Mouse (Mus musculus) right cerebral cortex, adult 18-20 months (tissue): ENCODE data around the gene Tars.
A peak's percentile ranks its signal among the peaks of the same experiment; 100 is the strongest.

Source experiments
- DNase-seq: peaks from one replicate; pipeline ENCODE4 v3.0.0; 2022; ENCODE audit warnings: mixed read lengths

Gene Tars

GRCm38 (mm10) chr15:11399356-11400067 is at the start of gene Tars:
Tars (minus strand) TSS chr15:11399665.
- DNase-seq, result peak; percentile 98

DNA sequence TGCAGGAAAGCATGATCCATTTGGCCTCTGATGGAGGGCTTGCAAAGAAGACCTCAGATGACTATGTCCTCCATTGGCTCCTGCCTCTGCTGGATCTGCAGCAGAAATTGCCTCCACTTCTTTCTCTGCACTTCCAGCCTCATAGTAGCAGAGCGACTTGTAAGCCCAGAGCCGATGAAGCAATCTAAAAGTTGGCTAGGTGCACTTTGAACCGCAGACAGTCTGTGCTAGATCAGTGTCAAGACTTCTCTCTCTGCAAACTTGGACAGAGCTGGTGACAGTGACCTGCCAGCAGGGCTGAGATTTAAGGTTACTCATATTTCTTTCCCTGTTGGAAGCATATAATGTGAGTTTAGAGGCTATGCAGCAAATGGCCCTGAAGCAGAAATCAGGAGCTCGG is 37.9 kb upstream of the Tars start:
- DNase-seq, result no peak

- DNase-seq, result no peak
Measured at GRCm38 (mm10) chr15:11436709-11437280, 37.3 kb upstream of the Tars start.

DNA sequence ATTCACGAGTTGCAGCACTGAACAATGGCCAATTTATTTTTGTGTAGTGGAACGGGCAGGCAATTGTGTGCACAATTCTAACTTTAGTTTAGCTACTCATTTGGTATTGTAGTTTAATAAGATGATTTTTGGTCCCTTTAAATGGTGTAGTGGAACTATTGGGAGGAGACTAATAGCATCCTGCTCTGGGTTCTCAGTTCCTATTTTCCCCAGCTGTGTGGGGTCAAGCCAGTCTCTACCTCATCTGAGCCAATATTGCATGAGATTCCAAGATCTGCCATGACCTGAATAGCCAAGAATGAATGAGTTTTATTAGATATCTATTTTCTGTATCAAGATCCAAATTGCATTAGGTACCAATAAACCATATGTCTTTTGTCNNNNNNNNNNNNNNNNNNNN is 27.4 kb upstream of the Tars start:
- DNase-seq, result no peak

DNA sequence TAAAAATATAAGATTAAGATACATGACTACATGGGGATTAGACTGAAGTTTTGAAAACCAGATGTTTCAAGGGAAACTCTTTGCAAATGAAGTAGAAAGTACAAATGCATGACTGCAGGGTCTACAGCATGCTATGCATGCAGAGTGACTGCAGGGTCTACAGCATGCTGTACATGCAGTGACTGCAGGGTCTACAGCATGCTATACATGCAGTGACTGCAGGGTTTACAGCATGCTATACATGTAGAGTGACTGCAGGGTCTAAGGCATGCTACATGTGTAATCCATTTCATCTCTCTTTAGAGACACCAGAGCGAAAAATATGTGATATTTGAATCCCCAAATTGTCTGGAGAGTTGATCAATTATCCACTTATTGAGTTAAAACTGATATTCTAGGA is 14.0 kb upstream of the Tars start:
- DNase-seq, result no peak

DNA sequence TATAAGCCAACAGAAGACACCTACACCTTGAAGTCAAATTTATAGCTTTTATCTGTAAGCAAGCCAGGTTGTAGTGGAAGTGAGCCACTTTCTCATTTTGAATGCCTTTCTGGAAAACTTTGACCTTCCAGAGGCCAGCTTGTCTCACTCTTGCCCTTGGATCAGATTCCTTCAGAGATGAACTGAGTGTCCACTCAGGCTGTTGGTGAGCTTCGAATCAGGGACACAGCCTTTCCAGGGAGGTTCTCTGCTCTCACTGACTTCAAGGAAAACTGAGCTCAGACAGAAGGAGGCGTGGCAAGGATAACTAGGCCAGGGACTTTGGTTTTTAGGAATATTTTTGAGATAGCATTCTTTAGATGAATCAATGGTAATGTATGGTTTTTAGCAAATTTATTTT is 13.1 kb upstream of the Tars start:
- DNase-seq, result no peak

- DNase-seq, result no peak
Measured at GRCm38 (mm10) chr15:11411846-11412245, 12.4 kb upstream of the Tars start.

DNA sequence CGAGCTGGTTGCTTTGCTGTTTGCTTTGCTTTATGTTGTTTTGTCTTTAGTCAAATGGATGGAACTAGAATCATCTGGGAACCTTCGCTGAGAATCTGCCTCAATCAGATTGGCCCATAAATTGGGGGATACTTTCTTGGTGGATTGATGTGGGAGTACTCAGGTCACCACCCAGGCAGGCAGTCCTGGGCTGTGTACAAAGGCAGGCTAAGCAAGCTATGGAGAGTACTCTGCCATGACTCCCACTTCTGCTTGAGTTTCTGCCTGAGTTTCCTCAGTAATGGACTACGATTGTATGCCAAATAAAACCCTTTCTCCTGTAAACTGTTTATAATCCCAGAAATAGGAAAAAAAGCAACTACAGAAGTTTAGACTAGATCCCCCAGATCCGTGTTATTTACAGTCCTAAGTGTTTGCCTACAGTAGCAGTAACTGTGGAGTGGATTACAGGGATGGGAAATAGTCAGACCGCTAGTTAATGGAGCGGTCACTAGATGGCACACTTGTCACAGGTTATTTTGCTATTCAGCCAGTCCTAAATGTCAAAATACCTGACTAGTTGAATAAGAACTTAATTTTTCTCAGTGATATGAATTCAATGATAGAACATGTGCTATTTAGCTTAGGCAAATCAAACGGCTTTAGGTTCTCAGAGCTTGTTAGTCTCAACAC is 8.8 kb upstream of the Tars start:
- DNase-seq, result no peak

DNA sequence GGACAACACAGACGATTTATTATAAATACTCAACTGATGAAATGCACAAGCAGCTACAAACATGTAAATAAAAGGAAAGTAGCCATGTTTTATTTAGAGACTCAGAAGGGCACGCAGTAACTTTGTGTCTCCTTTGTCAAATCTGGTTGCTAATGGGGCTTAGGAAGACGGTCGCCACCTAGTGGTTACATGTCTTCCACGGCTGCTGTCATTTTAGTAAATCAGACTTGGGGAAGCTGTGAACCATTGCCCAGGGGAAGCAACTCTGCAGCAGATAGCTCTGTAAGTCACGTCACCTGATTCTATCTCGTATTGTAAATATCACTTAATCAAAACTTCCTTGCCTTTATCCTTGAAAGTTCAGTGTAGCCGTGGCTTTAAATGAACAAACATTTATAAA is 7.9 kb upstream of the Tars start:
- DNase-seq, result peak; percentile 60

DNA sequence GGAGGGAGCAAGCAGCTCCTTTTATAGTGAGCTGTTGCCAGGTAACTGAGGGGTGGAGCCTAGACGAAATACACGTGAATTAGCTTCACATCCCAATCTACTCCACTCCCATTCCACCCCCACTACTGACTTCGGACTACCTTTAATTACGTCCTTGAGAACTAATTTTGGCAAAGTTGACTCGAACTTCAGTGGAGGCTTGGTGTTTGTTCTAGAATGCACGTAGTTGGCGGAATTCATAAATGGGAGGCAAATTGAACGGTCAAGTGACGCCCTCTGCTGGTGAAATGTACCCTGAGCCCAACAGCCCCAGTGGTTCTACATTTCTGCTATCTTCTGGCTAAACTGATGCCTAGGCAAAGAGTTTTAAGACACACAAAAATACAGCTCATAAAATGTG is 7.3 kb upstream of the Tars start:
- no peak for DNase-seq

DNA sequence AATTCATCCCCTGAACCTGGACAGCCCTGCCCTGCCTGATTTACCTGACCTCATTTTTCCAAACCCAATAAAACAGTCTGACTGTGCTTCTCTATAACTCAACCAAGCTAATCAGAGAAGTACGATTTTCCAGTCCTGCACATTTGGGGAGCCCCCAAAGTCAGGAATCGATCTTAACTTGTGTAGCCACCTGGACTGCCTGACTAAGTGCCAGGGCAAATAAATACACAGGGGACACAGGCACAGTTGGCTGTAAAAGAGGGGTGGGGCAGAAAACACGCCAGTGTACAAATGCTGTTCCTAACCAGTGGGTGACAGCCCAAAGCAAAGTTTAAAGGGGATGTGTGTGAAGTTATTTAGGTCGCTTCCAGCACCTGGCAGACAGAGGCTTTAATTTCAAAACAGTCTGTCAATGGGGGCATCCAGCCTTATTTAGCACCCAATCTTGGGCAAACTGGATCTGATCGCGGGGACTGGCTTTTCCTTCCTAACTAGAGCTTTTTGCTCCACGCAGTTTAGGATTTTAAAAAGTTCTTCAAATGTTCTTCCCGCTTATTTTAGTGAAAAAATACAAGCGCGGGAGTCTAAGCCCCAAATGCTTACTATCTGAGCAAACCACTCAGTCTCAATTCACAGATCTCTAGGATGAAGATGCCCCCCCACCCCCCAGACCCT is 652 bp downstream of the Tars start:
- DNase-seq, result no peak

GRCm38 (mm10) chr15:11396421-11396820 is 3.0 kb downstream of the Tars start:
- no peak for DNase-seq

GRCm38 (mm10) chr15:11392903-11393302 is 6.6 kb downstream of the Tars start:
- no peak for DNase-seq

- DNase-seq, result no peak
Measured at GRCm38 (mm10) chr15:11383796-11384195, 15.7 kb downstream of the Tars start.

- no peak for DNase-seq
Measured at GRCm38 (mm10) chr15:11382585-11382984, 16.9 kb downstream of the Tars start.

GRCm38 (mm10) chr15:11380616-11381015 is 18.8 kb downstream of the Tars start:
- DNase-seq, result no peak

DNA sequence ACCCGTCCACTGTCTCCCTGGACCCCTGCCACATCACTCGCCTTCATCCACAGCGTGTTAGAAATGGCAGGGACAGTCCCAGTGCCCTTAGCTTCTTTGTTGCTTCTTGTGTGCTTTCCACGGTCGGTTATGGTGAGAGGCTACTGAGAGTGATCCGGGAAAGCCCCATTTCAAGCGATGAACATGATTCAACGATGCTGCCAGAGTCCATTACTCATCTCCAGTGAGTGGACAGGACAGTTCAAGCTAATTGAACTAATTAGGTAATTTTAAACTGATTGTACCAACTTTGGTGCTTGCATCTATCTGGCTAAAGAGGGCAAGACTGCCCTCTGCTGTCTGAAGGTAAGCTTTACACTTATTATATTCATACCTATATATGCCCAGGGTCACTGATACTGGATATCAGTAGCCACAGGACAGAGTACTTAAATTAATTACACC is 19.4 kb downstream of the Tars start:
- DNase-seq, result peak; percentile 28

- no peak for DNase-seq
Measured at GRCm38 (mm10) chr15:11379431-11380086, 19.9 kb downstream of the Tars start.

DNA sequence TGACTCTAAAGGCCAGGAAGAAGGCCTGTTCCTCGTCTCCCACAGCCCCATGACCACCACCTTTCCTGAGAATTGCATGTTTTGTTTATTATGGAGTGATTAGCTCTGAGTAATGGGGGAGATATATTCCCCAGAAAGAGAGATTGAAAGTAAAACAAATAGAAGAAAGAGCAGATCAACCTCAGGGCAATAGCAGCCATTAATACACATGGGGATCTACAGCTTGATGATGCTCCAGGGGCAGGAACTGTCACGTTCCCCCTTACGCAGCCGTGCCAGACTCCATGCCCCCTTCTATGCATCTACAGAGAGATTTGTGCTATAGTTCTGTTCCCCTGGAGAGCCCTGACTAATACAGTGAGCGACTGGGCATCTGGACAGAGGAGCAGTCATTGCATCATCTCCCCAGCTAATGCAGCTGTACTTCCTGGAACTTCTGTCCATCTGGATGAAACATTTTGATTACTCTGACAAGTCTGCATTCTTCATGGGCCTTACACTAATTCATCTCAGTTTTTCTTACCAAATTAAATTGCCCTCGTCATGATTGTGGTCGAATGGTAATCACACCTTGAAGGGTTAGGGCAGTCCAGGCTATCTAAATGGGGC is 28.9 kb downstream of the Tars start:
- DNase-seq, result no peak

GRCm38 (mm10) chr15:11369572-11369971 is 29.9 kb downstream of the Tars start:
- no peak for DNase-seq

DNA sequence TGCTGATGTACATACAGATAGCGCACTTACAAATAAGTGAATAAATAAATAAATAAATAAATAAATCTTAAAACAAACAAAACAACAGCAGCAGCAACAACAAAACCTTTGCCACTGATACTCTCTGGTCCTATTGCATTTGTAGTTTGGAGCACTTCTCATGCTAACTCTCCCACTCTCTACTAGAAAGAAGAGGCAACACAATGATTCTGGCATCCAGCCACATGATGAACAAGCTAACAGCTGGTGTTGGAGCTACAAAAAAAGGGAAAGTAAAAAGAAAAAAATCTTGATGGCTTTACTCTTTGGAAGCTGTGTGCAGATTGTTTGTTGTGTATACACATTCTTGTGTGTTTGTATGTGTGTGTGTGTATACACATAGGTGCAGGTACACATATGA is 34.7 kb downstream of the Tars start:
- peak; percentile 74 for DNase-seq

DNA sequence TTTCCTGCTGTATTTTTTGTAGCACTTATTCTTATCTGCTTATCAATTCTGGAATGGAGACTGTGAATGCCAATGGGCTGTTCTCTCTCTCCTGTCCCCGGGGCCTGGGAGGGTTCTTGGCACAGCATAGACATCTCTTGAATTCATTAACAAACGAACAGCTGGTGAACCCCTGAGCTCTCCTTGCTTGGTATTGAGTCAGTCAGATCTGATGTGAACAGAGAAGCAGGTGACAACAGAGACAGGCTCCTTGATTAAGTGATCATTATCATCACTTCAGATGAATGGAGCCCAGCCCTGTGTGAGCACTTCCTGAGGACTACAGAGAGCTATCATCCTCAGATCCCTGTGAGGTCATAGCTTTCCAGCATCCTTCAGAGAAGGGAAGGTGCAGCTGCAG is 35.4 kb downstream of the Tars start:
- no peak for DNase-seq

- DNase-seq, result no peak
Measured at GRCm38 (mm10) chr15:11361824-11362223, 37.6 kb downstream of the Tars start.
